Mouse (Mus musculus) thymus, adult 18-20 months (tissue): ENCODE results near the gene Senp5.
"Not testable (repeated sequence)": the region's sequence is repeated elsewhere in the genome, so short reads cannot be mapped to it uniquely, and the experiment has no call there.

Source experiments
- DNase-seq, 2 experiments: peaks; one replicate each; pipeline ENCODE4 v3.0.0; 2022; ENCODE audit warnings: mixed read lengths in 2 of 2

Gene Senp5

GRCm38 (mm10) chr16:32002509-32003477 lies at the start of gene Senp5:
Senp5 (minus strand) TSS chr16:32003287.
- peak; percentile 79 to 85 for DNase-seq

GRCm38 (mm10) chr16:32042367-32042766 lies 39.3 kb upstream of the Senp5 start:
- DNase-seq, result no peak

- DNase-seq, result no peak
These were observed 16.6 kb upstream of the Senp5 start for GRCm38 (mm10) chr16:32019678-32020077.

- no peak for DNase-seq
These were observed 7.2 kb upstream of the Senp5 start for GRCm38 (mm10) chr16:32010330-32010729.

- DNase-seq, result no peak
These were observed 6.8 kb upstream of the Senp5 start for GRCm38 (mm10) chr16:32009913-32010312.

GRCm38 (mm10) chr16:32008529-32009293 lies 5.6 kb upstream of the Senp5 start:
- DNase-seq, result no peak

GRCm38 (mm10) chr16:32004731-32005130 lies 1.6 kb upstream of the Senp5 start:
- DNase-seq, result no peak

GRCm38 (mm10) chr16:31996371-31996770 lies 6.7 kb downstream of the Senp5 start:
- no peak for DNase-seq

- DNase-seq, result no peak
These were observed 9.1 kb downstream of the Senp5 start for GRCm38 (mm10) chr16:31993946-31994345.

GRCm38 (mm10) chr16:31993195-31993594 lies 9.9 kb downstream of the Senp5 start:
- DNase-seq, result no peak

GRCm38 (mm10) chr16:31992039-31992438 lies 11.0 kb downstream of the Senp5 start:
- no peak for DNase-seq

- DNase-seq, result no peak
These were observed 22.1 kb downstream of the Senp5 start for GRCm38 (mm10) chr16:31980946-31981345.

- no peak for DNase-seq
These were observed 23.6 kb downstream of the Senp5 start for GRCm38 (mm10) chr16:31979501-31979900.

- no peak for DNase-seq
These were observed 27.8 kb downstream of the Senp5 start for GRCm38 (mm10) chr16:31975258-31975657.

- no peak for DNase-seq
These were observed 39.9 kb downstream of the Senp5 start for GRCm38 (mm10) chr16:31963224-31963623.

- peak; percentile 89 for DNase-seq
These were observed 54.7 kb downstream of the Senp5 start, which contains the start of the genes 0610012G03Rik and Ncbp2 for GRCm38 (mm10) chr16:31948345-31948774. 0610012G03Rik (minus strand) TSS chr16:31948494. Ncbp2 (plus strand) TSS chr16:31948513.

- no peak for DNase-seq
These were observed 55.2 kb downstream of the Senp5 start for GRCm38 (mm10) chr16:31947901-31948316.

GRCm38 (mm10) chr16:31947333-31947732 lies 55.8 kb downstream of the Senp5 start:
- no peak for DNase-seq

GRCm38 (mm10) chr16:31945986-31946385 lies 57.1 kb downstream of the Senp5 start:
- DNase-seq, result not testable (repeated sequence)

- no peak for DNase-seq
These were observed 57.7 kb downstream of the Senp5 start for GRCm38 (mm10) chr16:31945372-31945771.

- no peak for DNase-seq
These were observed 58.3 kb downstream of the Senp5 start for GRCm38 (mm10) chr16:31944698-31945255.

- DNase-seq, result peak; percentile 45 to 53
These were observed 59.1 kb downstream of the Senp5 start for GRCm38 (mm10) chr16:31943980-31944379.

- DNase-seq, result no peak
These were observed 62.5 kb downstream of the Senp5 start for GRCm38 (mm10) chr16:31940586-31940985.
